Mouse (Mus musculus) CH12.LX (cell line): ENCODE measurements around the gene Tmbim4. TPM values are rescaled to one million over a fixed set of nuclear protein-coding genes. Genes with fewer than 3 reads are reported as not detected.

ENCODE experiments used
- DNase-seq: peaks from one replicate; pipeline ENCODE4 v3.0.0-alpha.2; 2013; ENCODE audit errors: extremely low read depth
- H3K27ac ChIP-seq: 2 replicates; pipeline ENCODE4 v1.5.1; 2012; ENCODE audit warnings: low read depth, mild to moderate bottlenecking, control low read depth, moderate library complexity; ENCODE audit not compliant: insufficient read depth
- H3K27me3 ChIP-seq: replicated peaks from 2 replicates; pipeline ENCODE3; 2012; ENCODE audit warnings: inconsistent platforms
- H3K36me3 ChIP-seq, 2 experiments: replicated peaks in 1 of 2; 2 replicates each; pipeline versions ENCODE3 to v1.6.1; 2012; ENCODE audit warnings: inconsistent platforms in 1 of 2, low read length in 1 of 2, mild to moderate bottlenecking in 1 of 2, mixed read lengths in 1 of 2, moderate library complexity in 1 of 2; ENCODE audit not compliant: control insufficient read depth in 1 of 2, insufficient read depth in 1 of 2
- H3K4me1 ChIP-seq, 2 experiments: 2 replicates each; pipeline ENCODE4 v1.6.1; 2012; ENCODE audit warnings: inconsistent platforms in 1 of 2, moderate library complexity in 1 of 2; ENCODE audit not compliant: insufficient read depth in 2 of 2, control insufficient read depth in 1 of 2
- H3K4me2 ChIP-seq: 2 replicates; pipeline ENCODE4 v1.6.1; 2012; ENCODE audit warnings: low read depth, mild to moderate bottlenecking, control low read depth; ENCODE audit not compliant: poor library complexity, insufficient read depth, severe bottlenecking
- H3K4me3 ChIP-seq, 3 experiments: fragments of 150-350 bp in 1 of 3; sonication (generic) in 1 of 3; replicated peaks in 1 of 3; 2 replicates each; pipeline versions ENCODE3 to v1.5.1; 2011 to 2012; ENCODE audit warnings: low read depth in 2 of 3, low read length in 2 of 3, mild to moderate bottlenecking in 2 of 3, moderate library complexity in 2 of 3, control low read depth in 1 of 3, improper control_type of control experiment in 1 of 3, inconsistent platforms in 1 of 3, mixed read lengths in 1 of 3; ENCODE audit not compliant: poor library complexity in 1 of 3
- H3K79me2 ChIP-seq: replicated peaks from 2 replicates; pipeline ENCODE4 v1.6.1; 2012; ENCODE audit warnings: mild to moderate bottlenecking, moderate library complexity; ENCODE audit not compliant: control insufficient read depth, poor library complexity, insufficient read depth, severe bottlenecking; ENCODE audit errors: extremely low read depth
- H3K9ac ChIP-seq: 2 replicates; pipeline ENCODE4 v1.6.1; 2012; ENCODE audit warnings: low read depth, mild to moderate bottlenecking, control low read depth, moderate library complexity; ENCODE audit not compliant: insufficient read depth
- H3K9me3 ChIP-seq: replicated peaks from 2 replicates; pipeline ENCODE3; 2012; ENCODE audit warnings: low read length, inconsistent platforms, mixed read lengths
- BHLHE40 ChIP-seq: IDR thresholded peaks from 2 replicates; pipeline ENCODE4 v1.6.1; 2011; ENCODE audit warnings: mild to moderate bottlenecking, low read depth, low read length, improper control_type of control experiment
- CTCF ChIP-seq, 2 experiments: IDR thresholded peaks in 1 of 2; conservative IDR thresholded peaks in 1 of 2; 2 replicates each; pipeline ENCODE4 v1.5.1; 2011 to 2012; ENCODE audit warnings: low read depth in 2 of 2, low read length in 2 of 2, improper control_type of control experiment in 1 of 2, inconsistent platforms in 1 of 2, mild to moderate bottlenecking in 1 of 2, moderate library complexity in 1 of 2
- EP300 ChIP-seq: IDR thresholded peaks from 2 replicates; pipeline ENCODE4 v1.6.1; 2011; ENCODE audit warnings: low read length, improper control_type of control experiment
- ETS1 ChIP-seq: conservative IDR thresholded peaks from 2 replicates; pipeline ENCODE4 v1.6.1; 2012; ENCODE audit warnings: low read depth, mild to moderate bottlenecking, inconsistent platforms, low read length, improper control_type of control experiment, moderate library complexity
- HCFC1 ChIP-seq: IDR thresholded peaks from 2 replicates; pipeline ENCODE4 v1.6.1; 2012; ENCODE audit warnings: low read depth, mild to moderate bottlenecking, inconsistent platforms, low read length, improper control_type of control experiment
- IRF4 ChIP-seq: IDR thresholded peaks from 2 replicates; pipeline ENCODE4 v1.6.1; 2014; ENCODE audit warnings: low read depth, mild to moderate bottlenecking, inconsistent platforms, low read length, improper control_type of control experiment
- JUN ChIP-seq: IDR thresholded peaks from 2 replicates; pipeline ENCODE4 v1.6.1; 2011; ENCODE audit warnings: low read depth, mild to moderate bottlenecking, low read length, improper control_type of control experiment, moderate library complexity; ENCODE audit not compliant: insufficient read depth
- JUND ChIP-seq: conservative IDR thresholded peaks from 2 replicates; pipeline ENCODE4 v1.6.1; 2011; ENCODE audit warnings: low read depth, low read length, improper control_type of control experiment
- MEF2A ChIP-seq: IDR thresholded peaks from 2 replicates; pipeline ENCODE4 v1.6.1; 2014; ENCODE audit warnings: low read depth, mild to moderate bottlenecking, inconsistent platforms, low read length, improper control_type of control experiment, borderline replicate concordance
- NELFE ChIP-seq: IDR thresholded peaks from 2 replicates; pipeline ENCODE4 v1.6.1; 2011; ENCODE audit warnings: low read depth, low read length, improper control_type of control experiment
- NRF1 ChIP-seq: IDR thresholded peaks from 2 replicates; pipeline ENCODE4 v1.6.1; 2014; ENCODE audit warnings: low read depth, mild to moderate bottlenecking, inconsistent platforms, low read length, improper control_type of control experiment, moderate library complexity
- PAX5 ChIP-seq: IDR thresholded peaks from 2 replicates; pipeline ENCODE4 v1.6.1; 2012; ENCODE audit warnings: low read length, inconsistent platforms, mixed read lengths
- SIN3A ChIP-seq: IDR thresholded peaks from 2 replicates; pipeline ENCODE4 v1.6.1; 2012; ENCODE audit warnings: low read length, improper control_type of control experiment, inconsistent platforms
- SMC3 ChIP-seq: IDR thresholded peaks from 2 replicates; pipeline ENCODE4 v1.6.1; 2011; ENCODE audit warnings: low read depth, low read length, improper control_type of control experiment
- USF2 ChIP-seq: conservative IDR thresholded peaks from 2 replicates; pipeline ENCODE4 v1.6.1; 2011; ENCODE audit warnings: low read depth, low read length, improper control_type of control experiment
- ZMIZ1 ChIP-seq: IDR thresholded peaks from 2 replicates; pipeline ENCODE4 v1.6.1; 2012; ENCODE audit warnings: low read depth, mild to moderate bottlenecking, inconsistent platforms, low read length, improper control_type of control experiment
- ZNF384 ChIP-seq: IDR thresholded peaks from 2 replicates; pipeline ENCODE4 v1.6.1; 2012; ENCODE audit warnings: low read depth, low read length, improper control_type of control experiment, inconsistent platforms
- dilution Hi-C: fragments of 300-500 bp; cut with MboI; formaldehyde crosslinking; loops from 2 replicates; pipeline ENCODE4 v1.14.3; 2020; ENCODE audit warnings: low sequenced_read_pairs; ENCODE audit not compliant: extremely low pct_unique_long_range_greater_than_20kb, extremely low pct_ligation_motif_present
- in situ Hi-C: fragments of 300-500 bp; cut with MboI; formaldehyde crosslinking; loops from 3 replicates; pipeline ENCODE4 v1.14.3; 2019; ENCODE audit warnings: low sequenced_read_pairs, low pct_ligation_motif_present, low pct_unique_long_range_greater_than_20kb, mixed read lengths
- polyA plus RNA-seq: library from polyadenylated mRNA; unstranded; fragments of >175 nt; gene quantifications from 2 replicates; pipeline ENCODE4 v1.2.1, GENCODE M21; 2012; ENCODE audit warnings: low read depth; ENCODE audit not compliant: insufficient read length
- total RNA-seq, 2 experiments: library from RNA; depleted of rRNA; stranded (reverse); fragments of 300-350 nt in 1 of 2; fragments of >200 nt in 1 of 2; gene quantifications; 2 replicates each; pipeline ENCODE4 v1.2.3; 2012 to 2014

The Tmbim4 gene
- total and polyA plus RNA-seq, 3 experiments: 97.8 to 113 (median 112) TPM

DNA sequence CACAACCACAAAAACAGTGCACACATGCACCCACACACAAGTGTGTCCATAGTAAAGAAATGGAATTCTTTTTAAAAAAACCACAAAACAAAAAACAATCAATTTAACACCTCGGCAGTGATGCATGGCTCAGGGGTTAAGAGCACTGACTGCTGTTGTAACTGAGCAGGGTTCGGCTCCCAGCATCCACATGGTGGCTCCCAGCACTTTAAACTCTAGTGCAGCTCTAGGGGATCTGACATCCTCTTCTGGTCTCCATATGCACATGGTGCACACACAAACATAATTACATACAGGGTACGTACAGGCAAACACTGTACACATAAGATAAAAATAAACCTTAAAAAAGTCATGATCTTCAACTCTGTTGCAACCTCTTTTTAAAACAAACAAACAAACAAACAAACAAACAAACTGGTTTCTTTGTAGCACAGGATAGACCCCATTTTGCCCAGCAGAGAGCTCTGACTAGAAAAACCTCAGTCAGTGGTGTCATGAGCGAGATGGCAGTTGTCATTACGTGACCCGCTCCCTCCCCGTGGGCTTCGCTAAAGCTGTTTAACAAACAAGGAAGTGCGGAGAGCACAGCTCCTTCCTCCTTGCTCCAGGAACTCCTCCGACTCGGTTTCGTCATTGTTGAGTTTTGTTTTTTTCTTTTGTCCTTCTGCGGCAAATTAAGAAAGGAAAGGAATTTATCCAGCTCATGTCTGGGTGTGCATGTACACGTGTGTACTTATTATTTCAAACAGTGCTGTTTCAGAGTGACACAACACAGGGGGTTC lies 18.4 kb downstream of the Tmbim4 start:
- TF ChIP-seq IRF4 (no peak), ETS1 (no peak), NELFE (no peak), USF2 (no peak), SMC3 (no peak), NRF1 (no peak), ZNF384 (no peak), BHLHE40 (no peak), EP300 (no peak), ZMIZ1 (no peak)
- no peaks in the 10 kb centered on the region for H3K9me3 ChIP-seq
- H3K4me2 ChIP-seq: no peak overlapping the region
- no peak overlapping the region for H3K9ac ChIP-seq
- H3K27me3 ChIP-seq: no peaks in the 10 kb centered on the region
- in situ Hi-C loops: no loop called here
- H3K4me3 ChIP-seq: no peak overlapping the region
- no peaks in the 10 kb centered on the region for H3K4me1 ChIP-seq
- H3K27ac ChIP-seq: no peak overlapping the region
- no peak for DNase-seq
- peaks cover 39 to 68% of the 10 kb centered on the region in 2 experiments for H3K36me3 ChIP-seq
- H3K79me2 ChIP-seq: no peaks in the 10 kb centered on the region
- dilution Hi-C loops: no loop called here

DNA sequence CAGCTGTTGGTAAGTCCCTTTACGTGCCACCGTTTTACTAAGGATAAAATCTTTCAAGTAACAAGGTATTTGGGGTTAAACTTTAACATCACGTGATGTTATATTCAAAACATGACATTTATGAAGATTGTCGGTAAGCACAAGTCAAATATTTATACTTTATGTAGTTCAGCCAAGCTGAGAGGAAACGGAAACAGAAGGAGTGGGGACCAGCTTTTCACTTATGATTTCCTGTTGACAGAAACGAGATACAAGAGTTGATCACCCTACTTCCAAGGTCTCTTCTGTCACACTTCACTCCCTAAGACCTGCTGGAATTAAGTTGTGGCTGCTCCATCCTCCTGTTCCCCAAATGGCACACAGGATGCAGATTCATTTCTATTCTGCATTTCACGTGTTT lies 19.4 kb downstream of the Tmbim4 start:
- DNase-seq: no peak
- Histone ChIP-seq H3K27ac (no peak overlapping the region), H3K36me3 (peaks cover 37 to 66% of the 10 kb centered on the region in 2 experiments), H3K79me2 (no peaks in the 10 kb centered on the region), H3K4me3 (no peak overlapping the region), H3K4me1 (no peaks in the 10 kb centered on the region), H3K9me3 (no peaks in the 10 kb centered on the region), H3K27me3 (no peaks in the 10 kb centered on the region), H3K4me2 (no peak overlapping the region), H3K9ac (no peak overlapping the region)
- dilution Hi-C loops: no loop called here
- in situ Hi-C loops: no loop called here
- TF ChIP-seq PAX5: no peak
- no peak for TF ChIP-seq MEF2A
- no peak for TF ChIP-seq SIN3A
- no peak for TF ChIP-seq CTCF (conservative IDR thresholded peaks at IDR 0.05 in 1 of 2, IDR thresholded peaks at IDR 0.05 in 1 of 2; ENCODE audit: low read depth in 2 of 2, low read length in 2 of 2)
- TF ChIP-seq BHLHE40: no peak
- TF ChIP-seq NRF1: no peak
- TF ChIP-seq HCFC1: no peak
- TF ChIP-seq IRF4: no peak
- no peak for TF ChIP-seq JUN
- TF ChIP-seq JUND: no peak
